Mouse (Mus musculus) CH12.LX (cell line): ENCODE results near the gene Myh9. TPM values are rescaled to one million over a fixed set of nuclear protein-coding genes. Genes with fewer than 3 reads are reported as not detected.

Experiments used
- DNase-seq: peaks from one replicate; pipeline ENCODE4 v3.0.0-alpha.2; 2013; ENCODE audit errors: extremely low read depth
- H3K27ac ChIP-seq: 2 replicates; pipeline ENCODE4 v1.5.1; 2012; ENCODE audit warnings: low read depth, mild to moderate bottlenecking, control low read depth, moderate library complexity; ENCODE audit not compliant: insufficient read depth
- H3K27me3 ChIP-seq: replicated peaks from 2 replicates; pipeline ENCODE3; 2012; ENCODE audit warnings: inconsistent platforms
- H3K36me3 ChIP-seq, 2 experiments: replicated peaks in 1 of 2; 2 replicates each; pipeline versions ENCODE3 to v1.6.1; 2012; ENCODE audit warnings: inconsistent platforms in 1 of 2, low read length in 1 of 2, mild to moderate bottlenecking in 1 of 2, mixed read lengths in 1 of 2, moderate library complexity in 1 of 2; ENCODE audit not compliant: control insufficient read depth in 1 of 2, insufficient read depth in 1 of 2
- H3K4me1 ChIP-seq, 2 experiments: 2 replicates each; pipeline ENCODE4 v1.6.1; 2012; ENCODE audit warnings: inconsistent platforms in 1 of 2, moderate library complexity in 1 of 2; ENCODE audit not compliant: insufficient read depth in 2 of 2, control insufficient read depth in 1 of 2
- H3K4me2 ChIP-seq: 2 replicates; pipeline ENCODE4 v1.6.1; 2012; ENCODE audit warnings: low read depth, mild to moderate bottlenecking, control low read depth; ENCODE audit not compliant: poor library complexity, insufficient read depth, severe bottlenecking
- H3K4me3 ChIP-seq, 3 experiments: fragments of 150-350 bp in 1 of 3; sonication (generic) in 1 of 3; replicated peaks in 1 of 3; 2 replicates each; pipeline versions ENCODE3 to v1.5.1; 2011 to 2012; ENCODE audit warnings: low read depth in 2 of 3, low read length in 2 of 3, mild to moderate bottlenecking in 2 of 3, moderate library complexity in 2 of 3, control low read depth in 1 of 3, improper control_type of control experiment in 1 of 3, inconsistent platforms in 1 of 3, mixed read lengths in 1 of 3; ENCODE audit not compliant: poor library complexity in 1 of 3
- H3K79me2 ChIP-seq: replicated peaks from 2 replicates; pipeline ENCODE4 v1.6.1; 2012; ENCODE audit warnings: mild to moderate bottlenecking, moderate library complexity; ENCODE audit not compliant: control insufficient read depth, poor library complexity, insufficient read depth, severe bottlenecking; ENCODE audit errors: extremely low read depth
- H3K9ac ChIP-seq: 2 replicates; pipeline ENCODE4 v1.6.1; 2012; ENCODE audit warnings: low read depth, mild to moderate bottlenecking, control low read depth, moderate library complexity; ENCODE audit not compliant: insufficient read depth
- H3K9me3 ChIP-seq: replicated peaks from 2 replicates; pipeline ENCODE3; 2012; ENCODE audit warnings: low read length, inconsistent platforms, mixed read lengths
- BHLHE40 ChIP-seq: IDR thresholded peaks from 2 replicates; pipeline ENCODE4 v1.6.1; 2011; ENCODE audit warnings: mild to moderate bottlenecking, low read depth, low read length, improper control_type of control experiment
- CHD1 ChIP-seq: IDR thresholded peaks from 2 replicates; pipeline ENCODE4 v1.6.1; 2012; ENCODE audit warnings: low read depth, low read length, improper control_type of control experiment, inconsistent platforms
- CHD2 ChIP-seq: IDR thresholded peaks from 2 replicates; pipeline ENCODE4 v1.6.1; 2011; ENCODE audit warnings: low read length, improper control_type of control experiment
- CTCF ChIP-seq, 2 experiments: IDR thresholded peaks in 1 of 2; conservative IDR thresholded peaks in 1 of 2; 2 replicates each; pipeline ENCODE4 v1.5.1; 2011 to 2012; ENCODE audit warnings: low read depth in 2 of 2, low read length in 2 of 2, improper control_type of control experiment in 1 of 2, inconsistent platforms in 1 of 2, mild to moderate bottlenecking in 1 of 2, moderate library complexity in 1 of 2
- ELF1 ChIP-seq: IDR thresholded peaks from 2 replicates; pipeline ENCODE4 v1.6.1; 2014; ENCODE audit warnings: low read depth, mild to moderate bottlenecking, inconsistent platforms, low read length, improper control_type of control experiment
- HCFC1 ChIP-seq: IDR thresholded peaks from 2 replicates; pipeline ENCODE4 v1.6.1; 2012; ENCODE audit warnings: low read depth, mild to moderate bottlenecking, inconsistent platforms, low read length, improper control_type of control experiment
- JUN ChIP-seq: IDR thresholded peaks from 2 replicates; pipeline ENCODE4 v1.6.1; 2011; ENCODE audit warnings: low read depth, mild to moderate bottlenecking, low read length, improper control_type of control experiment, moderate library complexity; ENCODE audit not compliant: insufficient read depth
- JUND ChIP-seq: conservative IDR thresholded peaks from 2 replicates; pipeline ENCODE4 v1.6.1; 2011; ENCODE audit warnings: low read depth, low read length, improper control_type of control experiment
- KAT2A ChIP-seq: IDR thresholded peaks from 2 replicates; pipeline ENCODE4 v1.6.1; 2012; ENCODE audit warnings: low read length, improper control_type of control experiment, inconsistent platforms; ENCODE audit not compliant: insufficient replicate concordance
- MAFK ChIP-seq: IDR thresholded peaks from 2 replicates; pipeline ENCODE4 v1.6.1; 2011; ENCODE audit warnings: low read length, improper control_type of control experiment; ENCODE audit not compliant: insufficient replicate concordance
- MAX ChIP-seq: IDR thresholded peaks from 2 replicates; pipeline ENCODE4 v1.6.1; 2011; ENCODE audit warnings: low read length, improper control_type of control experiment
- MXI1 ChIP-seq: IDR thresholded peaks from 2 replicates; pipeline ENCODE4 v1.6.1; 2011; ENCODE audit warnings: mild to moderate bottlenecking, low read depth, low read length, improper control_type of control experiment
- MYC ChIP-seq: IDR thresholded peaks from 2 replicates; pipeline ENCODE4 v1.6.1; 2011; ENCODE audit warnings: low read depth, mild to moderate bottlenecking, improper control_type of control experiment, low read length
- NRF1 ChIP-seq: IDR thresholded peaks from 2 replicates; pipeline ENCODE4 v1.6.1; 2014; ENCODE audit warnings: low read depth, mild to moderate bottlenecking, inconsistent platforms, low read length, improper control_type of control experiment, moderate library complexity
- POLR2A ChIP-seq: IDR thresholded peaks from 2 replicates; pipeline ENCODE4 v1.6.1; 2011; ENCODE audit warnings: low read depth, mild to moderate bottlenecking, improper control_type of control experiment, low read length
- RAD21 ChIP-seq: IDR thresholded peaks from 2 replicates; pipeline ENCODE4 v1.6.1; 2011; ENCODE audit warnings: low read depth, mild to moderate bottlenecking, low read length, improper control_type of control experiment, moderate library complexity
- SIN3A ChIP-seq: IDR thresholded peaks from 2 replicates; pipeline ENCODE4 v1.6.1; 2012; ENCODE audit warnings: low read length, improper control_type of control experiment, inconsistent platforms
- SMC3 ChIP-seq: IDR thresholded peaks from 2 replicates; pipeline ENCODE4 v1.6.1; 2011; ENCODE audit warnings: low read depth, low read length, improper control_type of control experiment
- USF2 ChIP-seq: conservative IDR thresholded peaks from 2 replicates; pipeline ENCODE4 v1.6.1; 2011; ENCODE audit warnings: low read depth, low read length, improper control_type of control experiment
- ZC3H11A ChIP-seq: IDR thresholded peaks from 2 replicates; pipeline ENCODE4 v1.6.1; 2012; ENCODE audit warnings: low read depth, mild to moderate bottlenecking, inconsistent platforms, low read length, improper control_type of control experiment
- ZKSCAN1 ChIP-seq: IDR thresholded peaks from 2 replicates; pipeline ENCODE4 v1.6.1; 2012; ENCODE audit warnings: low read depth, inconsistent platforms, low read length, improper control_type of control experiment, borderline replicate concordance
- ZNF384 ChIP-seq: IDR thresholded peaks from 2 replicates; pipeline ENCODE4 v1.6.1; 2012; ENCODE audit warnings: low read depth, low read length, improper control_type of control experiment, inconsistent platforms
- dilution Hi-C: fragments of 300-500 bp; cut with MboI; formaldehyde crosslinking; loops from 2 replicates; pipeline ENCODE4 v1.14.3; 2020; ENCODE audit warnings: low sequenced_read_pairs; ENCODE audit not compliant: extremely low pct_unique_long_range_greater_than_20kb, extremely low pct_ligation_motif_present
- in situ Hi-C: fragments of 300-500 bp; cut with MboI; formaldehyde crosslinking; loops from 3 replicates; pipeline ENCODE4 v1.14.3; 2019; ENCODE audit warnings: low sequenced_read_pairs, low pct_ligation_motif_present, low pct_unique_long_range_greater_than_20kb, mixed read lengths
- polyA plus RNA-seq: library from polyadenylated mRNA; unstranded; fragments of >175 nt; gene quantifications from 2 replicates; pipeline ENCODE4 v1.2.1, GENCODE M21; 2012; ENCODE audit warnings: low read depth; ENCODE audit not compliant: insufficient read length
- total RNA-seq, 2 experiments: library from RNA; depleted of rRNA; stranded (reverse); fragments of 300-350 nt in 1 of 2; fragments of >200 nt in 1 of 2; gene quantifications; 2 replicates each; pipeline ENCODE4 v1.2.3; 2012 to 2014

Gene Myh9
- total and polyA plus RNA-seq, 3 experiments = 43.8 to 165 (median 146) TPM

- TF ChIP-seq JUN = no peak
- TF ChIP-seq CHD1 = no peak
- no peak for TF ChIP-seq BHLHE40
- TF ChIP-seq CHD2 = no peak
- no peak for TF ChIP-seq MAX
- peak; percentile 58 for TF ChIP-seq RAD21
- TF ChIP-seq MAFK = no peak
- TF ChIP-seq MYC = no peak
- no peak for TF ChIP-seq USF2
- TF ChIP-seq SIN3A = no peak
- peak; percentile 92 for TF ChIP-seq SMC3
- no peak for TF ChIP-seq MXI1
- TF ChIP-seq ZC3H11A = peak; percentile 53; the same call in 1 of the 2 replicates
- TF ChIP-seq HCFC1 = no peak
- TF ChIP-seq ZNF384 = no peak
- TF ChIP-seq ELF1 = no peak
- no peak for TF ChIP-seq JUND
- TF ChIP-seq NRF1 = no peak
These were observed 66.6 kb downstream of the Myh9 start (continued) for GRCm38 (mm10) chr15:77775186-77775963.

- H3K27ac ChIP-seq = no peak overlapping the region
These were observed 67.7 kb downstream of the Myh9 start for GRCm38 (mm10) chr15:77774303-77774702.

More at GRCm38 (mm10) chr15:77774303-77774702, 67.7 kb downstream of the Myh9 start:
- Histone ChIP-seq H3K4me2 (no peak overlapping the region), H3K79me2 (no peaks in the 10 kb centered on the region), H3K36me3 (peaks cover 92 to 99% of the 10 kb centered on the region in 2 experiments), H3K9me3 (no peaks in the 10 kb centered on the region), H3K4me1 (peaks cover 0 to 4% of the 10 kb centered on the region in 2 experiments; a peak in 1 of 4 replicates), H3K4me3 (no peak overlapping the region)
- DNase-seq = no peak
- TF ChIP-seq ZKSCAN1 = no peak
- TF ChIP-seq SMC3 = no peak
- no peak for TF ChIP-seq ZC3H11A
- TF ChIP-seq MAFK = no peak
- TF ChIP-seq CTCF (conservative IDR thresholded peaks at IDR 0.05 in 1 of 2, IDR thresholded peaks at IDR 0.05 in 1 of 2; ENCODE audit: low read depth in 2 of 2, low read length in 2 of 2) = no peak
- no peak for TF ChIP-seq HCFC1
- TF ChIP-seq CHD1 = no peak
- no peak for TF ChIP-seq POLR2A
- no peak for TF ChIP-seq RAD21
- TF ChIP-seq KAT2A = no peak
- no peak for TF ChIP-seq USF2
- TF ChIP-seq, all 38 proteins: peak for 0
- no peak overlapping the region for H3K9ac ChIP-seq
- dilution Hi-C loops = no loop called here
- H3K27me3 ChIP-seq = no peaks in the 10 kb centered on the region
- in situ Hi-C loops = loop anchor here (10.0 kb wide), 1 partner anchor 140 kb away; no protein-coding TSS in a partner anchor
